Mouse (Mus musculus) erythroid progenitor cell, adult 5-6 weeks (primary cell): ENCODE results near the gene Spock1. TPM values are rescaled to one million over a fixed set of nuclear protein-coding genes. Genes with fewer than 3 reads are reported as not detected.

Source experiments
- ATAC-seq: replicated peaks from 2 replicates; pipeline ENCODE4 v1.8.0; 2016; ENCODE audit warnings: moderate number of reproducible peaks, mild to moderate bottlenecking, moderate TSS enrichment, inconsistent platforms; ENCODE audit not compliant: poor library complexity, low FRiP score, severe bottlenecking
- total RNA-seq, 2 experiments: library from RNA; stranded (forward) in 1 of 2; stranded (reverse) in 1 of 2; fragments of 150-400 nt in 1 of 2; fragments of 186-747, 209-891 nt in 1 of 2; gene quantifications; 2 replicates each; pipeline versions ENCODE4 v1.2.3 to v1.2.4; 2015 to 2017; ENCODE audit warnings: low replicate concordance in 2 of 2

The Spock1 gene
- total RNA-seq, 2 experiments from 2014 or later: not detected

- ATAC-seq: no peak
Measured at GRCm38 (mm10) chr13:57870058-57870457, 38.1 kb downstream of the Spock1 start.

- no peak for ATAC-seq
Measured at GRCm38 (mm10) chr13:57867586-57867985, 40.5 kb downstream of the Spock1 start.

GRCm38 (mm10) chr13:57865029-57865428 lies 43.1 kb downstream of the Spock1 start:
- no peak for ATAC-seq

GRCm38 (mm10) chr13:57858491-57858890 lies 49.6 kb downstream of the Spock1 start:
- no peak for ATAC-seq

GRCm38 (mm10) chr13:57857016-57857415 lies 51.1 kb downstream of the Spock1 start:
- ATAC-seq: no peak

GRCm38 (mm10) chr13:57856311-57856853 lies 51.8 kb downstream of the Spock1 start:
- ATAC-seq: no peak

GRCm38 (mm10) chr13:57855766-57856165 lies 52.4 kb downstream of the Spock1 start:
- ATAC-seq: no peak

- ATAC-seq: no peak
Measured at GRCm38 (mm10) chr13:57854416-57854815, 53.7 kb downstream of the Spock1 start.

- no peak for ATAC-seq
Measured at GRCm38 (mm10) chr13:57853621-57854020, 54.5 kb downstream of the Spock1 start.

GRCm38 (mm10) chr13:57853156-57853555 lies 55.0 kb downstream of the Spock1 start:
- no peak for ATAC-seq

GRCm38 (mm10) chr13:57848931-57849330 lies 59.2 kb downstream of the Spock1 start:
- no peak for ATAC-seq

- ATAC-seq: no peak
Measured at GRCm38 (mm10) chr13:57847101-57847500, 61.0 kb downstream of the Spock1 start.

GRCm38 (mm10) chr13:57846468-57846867 lies 61.7 kb downstream of the Spock1 start:
- no peak for ATAC-seq

GRCm38 (mm10) chr13:57841141-57841848 lies 66.8 kb downstream of the Spock1 start:
- ATAC-seq: no peak

- no peak for ATAC-seq
Measured at GRCm38 (mm10) chr13:57837691-57838437, 70.3 kb downstream of the Spock1 start.

GRCm38 (mm10) chr13:57831374-57832163 lies 76.6 kb downstream of the Spock1 start:
- no peak for ATAC-seq

- no peak for ATAC-seq
Measured at GRCm38 (mm10) chr13:57830896-57831295, 77.2 kb downstream of the Spock1 start.

GRCm38 (mm10) chr13:57830091-57830490 lies 78.0 kb downstream of the Spock1 start:
- ATAC-seq: no peak

GRCm38 (mm10) chr13:57816276-57816675 lies 91.9 kb downstream of the Spock1 start:
- no peak for ATAC-seq

GRCm38 (mm10) chr13:57812643-57813042 lies 95.5 kb downstream of the Spock1 start:
- no peak for ATAC-seq
